Mouse (Mus musculus) MEL-GATA-1-ER (cell line): ENCODE measurements around the gene Lix1l.

Source experiments
- DNase-seq: peaks from one replicate; pipeline ENCODE4 v3.0.0-alpha.2; 2012; ENCODE audit warnings: low read depth; ENCODE audit errors: extremely low read depth

Lix1l gene

GRCm38 (mm10) chr3:96629729-96630600 is 29.0 kb downstream of the Lix1l start, which contains the start of gene Rbm8a:
Gene Rbm8a (plus strand): TSS chr3:96629933.
- DNase-seq, result peak; percentile 100

- DNase-seq, result no peak
Measured at GRCm38 (mm10) chr3:96632058-96632457, 31.1 kb downstream of the Lix1l start.

- peak; percentile 24 for DNase-seq
Measured at GRCm38 (mm10) chr3:96634015-96634414, 33.1 kb downstream of the Lix1l start.

- DNase-seq, result peak; percentile 95
Measured at GRCm38 (mm10) chr3:96634928-96635879, 34.3 kb downstream of the Lix1l start, which contains the start of the genes Pex11b and Gm42957. Gene Pex11b (plus strand): TSS chr3:96635376. Gene Gm42957 (plus strand): TSS chr3:96635474.

GRCm38 (mm10) chr3:96635906-96636305 is 35.0 kb downstream of the Lix1l start:
- DNase-seq, result peak; percentile 47

GRCm38 (mm10) chr3:96636448-96636847 is 35.5 kb downstream of the Lix1l start:
- no peak for DNase-seq

GRCm38 (mm10) chr3:96639219-96639618 is 38.3 kb downstream of the Lix1l start:
- DNase-seq, result peak; percentile 81

- DNase-seq, result peak; percentile 39
Measured at GRCm38 (mm10) chr3:96645018-96645649, 44.2 kb downstream of the Lix1l start, which contains the start of gene Itga10. Gene Itga10 (plus strand): TSS chr3:96645584.

GRCm38 (mm10) chr3:96647365-96647764 is 46.4 kb downstream of the Lix1l start:
- no peak for DNase-seq

- peak; percentile 76 for DNase-seq
Measured at GRCm38 (mm10) chr3:96660901-96661300, 60.0 kb downstream of the Lix1l start.

- DNase-seq, result no peak
Measured at GRCm38 (mm10) chr3:96662731-96663316, 61.9 kb downstream of the Lix1l start.

GRCm38 (mm10) chr3:96663432-96664239 is 62.7 kb downstream of the Lix1l start:
- peak; percentile 77 for DNase-seq

- peak; percentile 46 for DNase-seq
Measured at GRCm38 (mm10) chr3:96665732-96666363, 64.9 kb downstream of the Lix1l start.

- no peak for DNase-seq
Measured at GRCm38 (mm10) chr3:96666916-96667315, 66.0 kb downstream of the Lix1l start.

GRCm38 (mm10) chr3:96667316-96667715 is 66.4 kb downstream of the Lix1l start:
- DNase-seq, result peak; percentile 62

GRCm38 (mm10) chr3:96668424-96669067 is 67.6 kb downstream of the Lix1l start:
- DNase-seq, result no peak

GRCm38 (mm10) chr3:96669727-96670468 is 68.9 kb downstream of the Lix1l start, which contains the start of gene Ankrd35:
Gene Ankrd35 (plus strand): TSS chr3:96670131.
- peak; percentile 98 for DNase-seq

- DNase-seq, result no peak
Measured at GRCm38 (mm10) chr3:96671519-96671918, 70.6 kb downstream of the Lix1l start.
